Mouse (Mus musculus) heart, adult 9 months (tissue): ENCODE measurements at regions not wholly inside any gene's neighbourhood (a gene's known extent, or its start where the extent isn't known, plus 50 kb on each side); places are given as distances from the start of the nearest gene placed in this dataset.
"Not testable (repeated sequence)": the region's sequence is repeated elsewhere in the genome, so short reads cannot be mapped to it uniquely, and the experiment has no call there.

ENCODE experiments used
- DNase-seq, 2 experiments: peaks; one replicate each; pipeline ENCODE4 v3.0.0; 2022; ENCODE audit warnings: low spot score in 2 of 2

DNA sequence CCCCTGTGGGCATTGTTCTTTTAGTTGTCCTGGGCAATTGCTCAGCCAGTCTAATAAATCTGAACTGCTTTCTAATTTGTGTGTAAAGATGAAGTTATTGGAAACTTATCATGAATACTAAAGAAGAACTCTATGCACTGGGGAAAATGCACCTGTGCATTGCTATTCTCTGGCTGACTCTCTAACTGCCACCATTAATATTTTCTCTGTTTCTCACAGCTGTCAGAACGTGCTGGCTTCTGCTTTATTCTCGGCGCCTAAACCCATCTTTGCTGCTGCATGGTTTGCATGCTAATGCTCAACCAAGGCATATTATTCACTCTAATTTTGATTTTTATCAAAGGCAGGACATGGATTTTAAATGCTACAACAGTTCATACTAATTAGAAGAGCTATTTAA is 128.9 kb upstream of the Gm527 start:
- no peak for DNase-seq

DNA sequence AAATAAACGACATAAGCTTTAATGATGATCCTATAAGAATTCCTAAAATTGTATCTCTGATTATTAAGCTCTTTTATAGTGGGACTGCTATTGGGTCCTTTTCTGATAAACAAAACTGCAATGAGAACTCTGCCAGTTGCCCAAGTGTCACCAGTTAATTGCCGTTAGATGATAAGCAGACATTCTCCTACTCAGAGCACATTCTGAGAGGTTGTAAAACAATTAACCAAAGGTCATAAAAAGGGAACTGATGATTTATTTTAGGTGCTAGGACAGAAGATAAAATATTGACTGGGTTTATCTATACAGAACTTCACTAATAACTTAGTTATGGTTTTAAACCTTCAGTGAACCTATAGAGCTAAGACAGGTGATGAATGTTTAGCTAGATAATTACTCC is 109.2 kb upstream of the Gm527 start:
- not testable (repeated sequence) for DNase-seq

DNA sequence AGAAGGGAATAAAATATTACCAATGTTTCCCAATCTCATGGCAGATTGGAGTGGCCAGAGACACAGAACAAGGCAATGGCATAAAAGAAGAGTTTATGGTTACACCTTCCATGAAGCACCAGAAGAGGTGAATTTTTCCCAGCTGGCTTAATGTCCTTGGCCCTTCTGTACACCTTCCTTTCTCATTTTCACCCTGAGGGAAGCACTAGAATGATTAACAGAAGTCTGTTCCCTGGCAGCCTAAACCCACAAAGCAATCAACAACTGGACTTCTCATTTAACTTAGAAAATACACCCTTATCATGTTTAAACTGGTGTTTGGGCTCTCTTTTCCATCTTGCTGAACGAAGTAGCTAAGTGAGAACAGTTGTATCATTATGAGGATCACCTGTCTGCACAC is 107.6 kb upstream of the Gm527 start:
- DNase-seq, result no peak

DNA sequence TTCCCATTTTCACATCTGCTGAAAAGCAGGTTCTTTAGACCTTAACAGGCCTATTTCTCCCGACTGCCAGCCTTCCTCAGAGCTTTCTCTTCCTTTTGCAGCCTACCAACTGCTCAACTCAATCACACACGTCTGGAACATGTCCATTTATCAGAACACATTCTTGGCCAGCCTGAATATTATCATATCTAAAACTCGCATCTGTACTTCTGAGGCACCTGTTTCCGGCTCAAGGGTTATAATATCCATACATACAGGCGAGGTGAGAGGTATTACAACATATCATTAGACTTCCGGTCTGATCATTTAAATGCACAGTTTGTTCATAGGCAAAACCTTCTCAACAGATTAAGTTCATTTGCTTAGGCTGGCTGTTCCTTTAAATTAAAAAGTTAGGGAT is 101.8 kb upstream of the Gm527 start:
- no peak for DNase-seq

DNA sequence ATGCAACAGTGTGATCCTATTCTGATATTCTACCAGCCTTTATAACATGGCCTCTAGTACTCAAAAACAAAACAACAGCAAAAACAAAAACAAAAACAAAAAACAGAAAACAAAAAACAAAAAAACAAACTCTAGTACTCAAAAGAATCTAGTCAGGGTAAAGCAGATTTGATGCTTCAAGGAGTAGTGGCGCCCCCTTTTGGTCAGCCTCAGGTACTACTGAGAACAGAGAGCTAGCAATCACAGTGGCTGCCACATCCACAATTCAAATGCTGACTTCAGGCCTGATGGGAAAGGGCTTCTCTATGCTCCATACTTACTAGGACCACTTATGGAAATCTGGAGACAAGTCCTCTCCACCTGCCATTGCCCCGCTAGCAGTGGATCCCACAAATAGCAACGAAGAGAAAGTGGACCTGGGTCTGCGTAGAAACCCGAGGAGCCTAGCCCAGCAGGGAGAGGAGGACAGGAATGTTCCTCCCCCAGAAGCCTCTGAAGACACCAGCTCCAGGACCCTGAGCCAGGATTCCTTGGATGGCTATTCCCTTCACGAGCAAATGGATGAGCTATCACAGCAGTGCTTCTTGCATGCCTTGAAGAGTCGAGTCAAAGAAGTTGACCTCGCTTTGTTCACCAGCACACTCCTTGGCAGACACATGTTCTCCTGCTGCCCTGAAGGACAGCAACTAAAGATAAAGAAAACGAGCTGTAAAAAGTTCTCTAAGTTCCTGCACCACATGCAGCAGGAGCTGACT is 100.5 kb upstream of the Gm527 start:
- DNase-seq, result peak; percentile 9 to 10

DNA sequence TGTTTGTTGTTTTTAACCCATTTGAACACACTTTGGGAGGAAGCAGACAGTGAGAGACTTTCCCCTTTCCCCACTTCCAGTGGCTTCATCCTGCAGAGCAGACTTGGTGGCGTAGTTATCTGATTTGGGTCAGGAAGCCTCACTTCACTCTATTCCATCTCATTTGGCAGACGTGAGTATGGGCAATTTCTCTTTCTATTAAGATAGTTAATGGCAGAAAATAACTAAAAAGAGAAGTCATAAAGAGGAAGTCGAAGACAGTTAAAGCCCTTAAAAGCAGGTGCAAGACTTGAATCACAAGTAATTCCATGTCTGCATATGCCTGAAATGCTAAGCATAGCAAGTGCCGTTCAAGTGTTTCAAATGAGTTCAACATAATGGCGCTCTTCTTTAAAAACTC is 97.0 kb upstream of the Gm527 start:
- DNase-seq, result no peak

DNA sequence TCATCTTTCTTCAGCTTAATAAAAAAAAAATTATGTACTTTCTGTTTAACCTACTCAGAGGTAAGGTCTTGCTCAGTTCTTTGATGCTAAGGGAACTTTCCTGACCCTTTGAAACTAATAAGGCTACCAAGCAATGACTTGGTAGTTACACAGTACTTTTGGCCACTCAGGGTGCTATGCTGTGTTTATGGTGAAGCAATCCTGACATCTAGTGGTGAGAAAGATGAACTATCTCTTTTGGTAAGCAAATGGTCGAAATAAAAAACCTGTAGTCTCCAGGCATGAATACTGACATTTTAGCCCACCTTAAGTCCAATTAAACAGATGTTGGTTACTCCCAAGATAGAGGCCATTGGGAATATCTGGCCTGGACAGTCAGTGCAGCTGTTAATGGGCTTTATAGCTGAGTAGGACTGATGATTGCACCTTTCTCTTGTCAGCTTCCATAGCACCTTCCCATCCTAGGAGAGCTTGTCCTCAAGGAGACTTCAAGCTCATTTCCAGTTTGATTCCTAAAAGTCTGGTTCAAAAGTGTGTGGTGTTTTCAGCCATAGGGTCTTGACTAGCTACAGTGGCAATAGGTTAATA is 88.0 kb upstream of the Gm527 start:
- no peak for DNase-seq

DNA sequence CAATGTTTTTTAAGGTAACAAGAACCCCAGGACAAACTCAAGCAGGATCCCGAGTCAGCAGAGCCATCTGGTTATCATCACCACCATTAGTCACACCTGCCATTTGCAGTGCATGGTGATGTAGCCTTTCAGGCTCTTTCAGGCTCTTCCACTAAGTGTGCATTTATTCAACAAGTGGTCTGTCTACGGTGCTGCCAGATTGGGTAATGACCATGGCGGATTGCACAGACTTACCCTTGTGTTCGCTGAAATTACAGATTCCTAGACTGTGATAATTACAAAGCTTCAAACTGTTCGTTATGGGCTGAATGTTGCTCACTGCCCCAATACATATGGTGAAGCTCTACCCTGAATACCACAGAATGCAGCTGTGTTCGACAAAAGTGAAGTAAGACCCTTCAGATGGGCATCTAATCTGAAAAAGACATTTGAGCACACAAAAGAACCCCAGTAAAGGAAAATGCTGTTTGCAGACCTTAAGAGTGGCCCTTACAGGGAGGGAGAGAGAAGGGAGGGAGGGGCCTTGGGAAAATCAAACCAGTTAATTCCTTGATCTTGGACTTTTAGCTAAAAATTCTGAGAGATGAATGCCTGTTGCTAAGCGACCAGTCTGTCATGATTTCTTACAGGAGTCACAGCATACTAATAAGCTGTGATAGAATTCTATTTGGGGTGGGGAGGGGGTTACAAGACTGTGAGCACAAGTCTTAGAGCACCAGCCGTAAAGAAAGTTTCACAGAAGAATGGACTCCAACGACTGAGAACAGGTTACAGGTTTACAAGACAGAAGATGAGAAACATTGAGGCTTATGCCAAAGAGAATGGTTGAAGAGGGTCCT is 85.2 kb upstream of the Gm527 start:
- no peak for DNase-seq

DNA sequence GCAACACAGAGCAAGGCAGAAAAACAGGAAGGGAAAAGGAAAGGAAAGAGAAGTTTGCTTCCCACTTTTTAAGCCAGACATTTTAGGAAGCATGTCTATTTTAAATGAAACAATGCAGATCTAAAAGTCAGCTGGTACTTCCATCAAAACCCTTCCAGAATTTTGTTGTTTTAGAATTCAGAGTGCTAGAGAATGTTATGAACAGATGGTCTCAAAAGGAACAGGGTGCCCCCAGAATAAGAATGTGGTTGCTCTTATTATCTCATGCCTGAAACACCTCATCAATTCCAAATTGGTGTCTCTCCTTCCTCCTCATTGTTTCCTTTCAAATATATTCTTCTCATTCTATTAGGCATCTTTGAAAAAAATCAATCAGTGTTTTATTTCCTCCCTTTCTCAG is 60.0 kb upstream of the Gm527 start:
- DNase-seq, result no peak
